Mouse (Mus musculus): ENCODE data around the gene C1qtnf5. TPM values are rescaled to one million over a fixed set of nuclear protein-coding genes. Genes with fewer than 3 reads are reported as not detected.

Gene C1qtnf5
- polyA plus RNA-seq, 1 experiment from 2014 or later: 9.8 TPM

- no peak for DNase-seq (ENCODE audit: low spot score)
- H3K9me3 ChIP-seq (ENCODE audit: low read length): no peaks in the 10 kb centered on the region
- no peak overlapping the region for H3K4me3 ChIP-seq (ENCODE audit: low read depth, low read length)
- ATAC-seq: no peak
- no peak overlapping the region for H3K4me2 ChIP-seq (replicated peaks; ENCODE audit: low read depth, low read length)
- peaks cover 27% of the 10 kb centered on the region; the same call in 1 of the 2 replicates for H3K4me1 ChIP-seq (ENCODE audit: insufficient read depth, low read depth, low read length)
- H3K27ac ChIP-seq (ENCODE audit: low read length): no peak overlapping the region
- TF ChIP-seq CTCF (IDR thresholded peaks at IDR 0.05) (no peak), EP300 (IDR thresholded peaks at IDR 0.05) (no peak)
- H3K36me3 ChIP-seq (ENCODE audit: insufficient read depth, low read length): no peaks in the 10 kb centered on the region
- H3K27me3 ChIP-seq (replicated peaks; ENCODE audit: insufficient read depth, low read length): peaks cover 4% of the 10 kb centered on the region; the same call in 1 of the 2 replicates
- WGBS: 88% methylated on average over 5 of the region's 5 CpGs
- H3K9ac ChIP-seq (replicated peaks; ENCODE audit: low read depth): no peak overlapping the region
Observed at GRCm38 (mm10) chr9:44082266-44082665, 24.8 kb upstream of the C1qtnf5 start.

- Histone ChIP-seq H3K27ac (ENCODE audit: low read length) (no peak overlapping the region), H3K27me3 (replicated peaks; ENCODE audit: insufficient read depth, low read length) (peaks cover 4% of the 10 kb centered on the region; the same call in 1 of the 2 replicates), H3K4me2 (replicated peaks; ENCODE audit: low read depth, low read length) (peak overlapping the region; percentile 100), H3K4me3 (ENCODE audit: low read depth, low read length) (peak overlapping the region; percentile 57; the same call in 1 of the 2 replicates), H3K36me3 (ENCODE audit: insufficient read depth, low read length) (no peaks in the 10 kb centered on the region), H3K9me3 (ENCODE audit: low read length) (no peaks in the 10 kb centered on the region), H3K4me1 (ENCODE audit: insufficient read depth, low read depth, low read length) (peaks cover 24% of the 10 kb centered on the region; the same call in 1 of the 2 replicates), H3K9ac (replicated peaks; ENCODE audit: low read depth) (no peak overlapping the region)
- no peak for DNase-seq (ENCODE audit: low spot score)
- ATAC-seq: no peak
- TF ChIP-seq CTCF (IDR thresholded peaks at IDR 0.05) (no peak), EP300 (IDR thresholded peaks at IDR 0.05) (no peak)
- WGBS: 10% methylated on average over 23 of the region's 23 CpGs
Observed at GRCm38 (mm10) chr9:44083392-44084121, 23.5 kb upstream of the C1qtnf5 start.

GRCm38 (mm10) chr9:44084236-44084635 is 22.8 kb upstream of the C1qtnf5 start:
- Histone ChIP-seq H3K4me1 (ENCODE audit: insufficient read depth, low read depth, low read length) (peaks cover 21% of the 10 kb centered on the region; the same call in 1 of the 2 replicates), H3K27me3 (replicated peaks; ENCODE audit: insufficient read depth, low read length) (peaks cover 4% of the 10 kb centered on the region; the same call in 1 of the 2 replicates), H3K36me3 (ENCODE audit: insufficient read depth, low read length) (no peaks in the 10 kb centered on the region), H3K27ac (ENCODE audit: low read length) (no peak overlapping the region), H3K4me3 (ENCODE audit: low read depth, low read length) (peak overlapping the region; percentile 57), H3K9ac (replicated peaks; ENCODE audit: low read depth) (no peak overlapping the region), H3K4me2 (replicated peaks; ENCODE audit: low read depth, low read length) (peak overlapping the region; percentile 100), H3K9me3 (ENCODE audit: low read length) (no peaks in the 10 kb centered on the region)
- WGBS: 2% methylated on average over 14 of the region's 14 CpGs
- no peak for DNase-seq (ENCODE audit: low spot score)
- no peak for ATAC-seq
- TF ChIP-seq EP300 (IDR thresholded peaks at IDR 0.05) (no peak), CTCF (IDR thresholded peaks at IDR 0.05) (no peak)

GRCm38 (mm10) chr9:44084659-44085229 is 22.3 kb upstream of the C1qtnf5 start:
- under 1% methylated on average over 37 of the region's 62 CpGs for WGBS
- Histone ChIP-seq H3K9ac (replicated peaks; ENCODE audit: low read depth) (peak overlapping the region; percentile 50), H3K4me2 (replicated peaks; ENCODE audit: low read depth, low read length) (peak overlapping the region; percentile 100), H3K36me3 (ENCODE audit: insufficient read depth, low read length) (no peaks in the 10 kb centered on the region), H3K9me3 (ENCODE audit: low read length) (no peaks in the 10 kb centered on the region), H3K27me3 (replicated peaks; ENCODE audit: insufficient read depth, low read length) (peaks cover 4% of the 10 kb centered on the region; the same call in 1 of the 2 replicates), H3K4me3 (ENCODE audit: low read depth, low read length) (peak overlapping the region; percentile 57), H3K4me1 (ENCODE audit: insufficient read depth, low read depth, low read length) (peaks cover 17% of the 10 kb centered on the region; the same call in 1 of the 2 replicates), H3K27ac (ENCODE audit: low read length) (no peak overlapping the region)
- TF ChIP-seq CTCF (IDR thresholded peaks at IDR 0.05): no peak
- no peak for TF ChIP-seq EP300 (IDR thresholded peaks at IDR 0.05)
- ATAC-seq (peak; percentile 87), DNase-seq (ENCODE audit: low spot score) (peak; percentile 94)

GRCm38 (mm10) chr9:44085276-44085675 is 21.8 kb upstream of the C1qtnf5 start:
- Histone ChIP-seq H3K4me3 (ENCODE audit: low read depth, low read length) (peak overlapping the region; percentile 57), H3K9ac (replicated peaks; ENCODE audit: low read depth) (peak overlapping the region; percentile 50), H3K36me3 (ENCODE audit: insufficient read depth, low read length) (no peaks in the 10 kb centered on the region), H3K4me2 (replicated peaks; ENCODE audit: low read depth, low read length) (peak overlapping the region; percentile 100), H3K4me1 (ENCODE audit: insufficient read depth, low read depth, low read length) (peaks cover 15% of the 10 kb centered on the region; the same call in 1 of the 2 replicates), H3K27me3 (replicated peaks; ENCODE audit: insufficient read depth, low read length) (peaks cover 4% of the 10 kb centered on the region; the same call in 1 of the 2 replicates), H3K27ac (ENCODE audit: low read length) (no peak overlapping the region), H3K9me3 (ENCODE audit: low read length) (no peaks in the 10 kb centered on the region)
- ATAC-seq (no peak), DNase-seq (ENCODE audit: low spot score) (no peak)
- 6% methylated on average over 10 of the region's 10 CpGs for WGBS
- no peak for TF ChIP-seq EP300 (IDR thresholded peaks at IDR 0.05)
- no peak for TF ChIP-seq CTCF (IDR thresholded peaks at IDR 0.05)

All from lung, postnatal 0 days (tissue).